Mouse (Mus musculus): Measurements from ENCODE around the gene Clybl.

DNA sequence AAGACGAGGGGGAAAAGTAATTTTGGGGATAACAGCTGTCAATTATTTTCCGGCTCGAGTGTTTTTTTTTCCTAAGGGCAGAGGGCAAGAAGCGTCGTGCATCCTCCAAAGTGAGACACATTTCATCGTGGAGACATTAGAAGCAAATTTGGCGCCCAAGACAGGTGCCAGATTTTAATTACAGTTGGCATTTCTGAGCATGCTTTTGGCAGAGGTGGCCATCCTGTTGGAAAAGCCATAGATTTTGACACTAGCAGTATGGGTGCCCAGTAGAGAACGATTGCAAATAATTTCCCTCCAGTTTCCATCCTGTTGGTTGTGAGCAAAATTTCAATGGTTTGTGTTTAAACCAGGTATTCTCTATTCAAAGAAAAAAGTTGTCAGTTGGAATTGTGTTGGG, 32.1 kb downstream of the Clybl start:
- no peak for TF ChIP-seq GATA1 (IDR thresholded peaks at IDR 0.05; ENCODE audit: low read length)
- TF ChIP-seq TAL1 (IDR thresholded peaks at IDR 0.05; ENCODE audit: low read length) = no peak

Measured in erythroblast, embryonic 14.5 days (primary cell).